Mouse (Mus musculus): Measurements from ENCODE around the gene Prkag1. TPM values are rescaled to one million over a fixed set of nuclear protein-coding genes. Genes with fewer than 3 reads are reported as not detected.

Prkag1 gene
- polyA plus RNA-seq, 1 experiment: 99.5 TPM

GRCm38 (mm10) chr15:98839671-98840585 lies 8.6 kb upstream of the Prkag1 start:
- Histone ChIP-seq H3K27ac (replicated peaks; ENCODE audit: low read depth, low read length) (no peak overlapping the region), H3K4me1 (ENCODE audit: control insufficient read depth, insufficient read depth, insufficient read length, low read length) (no peaks in the 10 kb centered on the region)

DNA sequence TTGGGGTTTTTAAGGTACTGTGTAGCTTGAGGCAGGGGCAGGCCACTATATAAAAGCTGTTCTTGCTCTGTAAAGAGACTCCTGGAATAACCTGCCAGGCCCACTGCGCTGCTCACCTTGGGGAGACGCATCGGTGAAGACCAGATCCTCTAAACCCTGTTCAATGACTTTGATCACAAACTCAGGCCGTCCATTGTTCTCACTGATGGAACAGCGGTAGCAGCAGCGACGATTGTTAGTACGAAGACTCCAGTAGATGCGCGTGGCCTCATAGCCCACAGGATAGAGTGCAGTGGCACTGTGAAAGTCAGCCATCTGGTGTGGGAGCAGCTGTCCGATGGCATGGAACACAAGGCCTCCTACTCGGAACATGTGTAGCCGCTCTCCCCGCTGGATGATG lies 7.8 kb upstream of the Prkag1 start:
- H3K4me3 ChIP-seq (ENCODE audit: insufficient read depth, low read depth, low read length): no peak overlapping the region
- H3K4me1 ChIP-seq (ENCODE audit: control insufficient read depth, insufficient read depth, insufficient read length, low read length): no peaks in the 10 kb centered on the region

More at GRCm38 (mm10) chr15:98839671-98840585, 8.6 kb upstream of the Prkag1 start:
- H3K4me3 ChIP-seq (ENCODE audit: insufficient read depth, low read depth, low read length): no peak overlapping the region

GRCm38 (mm10) chr15:98837743-98838103 lies 6.4 kb upstream of the Prkag1 start:
- no peak overlapping the region for H3K27ac ChIP-seq (replicated peaks; ENCODE audit: low read depth, low read length)
- no peak overlapping the region for H3K4me3 ChIP-seq (ENCODE audit: insufficient read depth, low read depth, low read length)
- H3K4me1 ChIP-seq (ENCODE audit: control insufficient read depth, insufficient read depth, insufficient read length, low read length): no peaks in the 10 kb centered on the region

More for the DNA sequence above, 7.8 kb upstream of the Prkag1 start:
- H3K27ac ChIP-seq (replicated peaks; ENCODE audit: low read depth, low read length): no peak overlapping the region

DNA sequence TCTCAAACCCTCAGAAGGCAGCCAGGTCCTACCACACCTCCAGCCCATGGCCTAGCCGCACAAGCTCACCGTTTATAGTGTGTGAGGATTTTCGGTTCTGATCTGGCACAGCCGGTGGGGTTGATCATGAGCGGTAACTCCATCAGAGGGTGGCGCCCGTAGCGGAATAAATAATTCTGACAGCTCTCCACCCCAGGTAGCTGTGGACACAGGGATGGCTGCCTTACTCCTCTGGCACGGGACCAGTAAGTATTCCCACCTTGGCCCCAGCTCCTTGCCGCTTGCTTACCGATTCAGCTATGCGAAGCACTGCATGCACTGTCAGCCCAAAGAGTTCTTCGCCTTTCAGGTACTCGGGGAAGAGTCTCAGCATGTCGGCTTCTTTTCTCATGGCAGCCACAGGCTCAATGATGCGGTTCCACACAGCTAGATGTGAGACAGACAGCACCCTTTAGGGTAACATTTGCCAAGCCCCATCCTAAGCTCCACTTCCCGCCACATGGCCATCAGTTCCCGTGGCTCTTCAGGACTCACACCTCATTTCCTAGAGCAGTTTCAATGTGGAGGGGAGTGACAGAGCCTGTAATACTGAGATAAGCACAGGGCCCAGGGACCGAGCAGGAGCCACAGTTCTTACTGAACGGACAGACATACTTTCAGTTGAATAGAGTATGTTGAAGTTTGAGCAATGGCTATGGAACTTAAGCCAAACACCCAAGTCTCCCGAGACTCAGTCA lies 5.9 kb upstream of the Prkag1 start:
- Histone ChIP-seq H3K27ac (replicated peaks; ENCODE audit: low read depth, low read length) (no peak overlapping the region), H3K4me3 (ENCODE audit: insufficient read depth, low read depth, low read length) (no peak overlapping the region), H3K4me1 (ENCODE audit: control insufficient read depth, insufficient read depth, insufficient read length, low read length) (no peaks in the 10 kb centered on the region)

DNA sequence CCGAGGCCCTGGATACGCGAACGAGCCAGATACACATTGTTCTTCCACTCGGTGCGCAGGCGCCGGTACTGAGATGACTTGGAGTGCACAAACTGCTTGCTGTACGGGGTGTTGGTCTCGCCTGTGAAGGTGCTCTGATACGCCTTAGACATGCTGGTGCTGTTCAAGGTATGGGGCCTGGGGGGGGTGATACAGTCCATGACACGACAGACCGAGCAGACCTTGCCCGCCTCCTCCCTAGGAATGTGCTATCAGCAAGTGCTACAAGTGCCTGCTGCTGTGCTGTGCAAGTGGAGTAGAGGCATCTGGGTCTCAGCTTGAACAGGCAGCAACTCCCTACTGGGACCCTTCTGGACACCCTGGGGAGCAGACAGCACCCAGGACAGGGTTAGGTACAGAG lies 4.0 kb upstream of the Prkag1 start:
- Histone ChIP-seq H3K4me1 (ENCODE audit: control insufficient read depth, insufficient read depth, insufficient read length, low read length) (no peaks in the 10 kb centered on the region), H3K27ac (replicated peaks; ENCODE audit: low read depth, low read length) (no peak overlapping the region), H3K4me3 (ENCODE audit: insufficient read depth, low read depth, low read length) (no peak overlapping the region)

DNA sequence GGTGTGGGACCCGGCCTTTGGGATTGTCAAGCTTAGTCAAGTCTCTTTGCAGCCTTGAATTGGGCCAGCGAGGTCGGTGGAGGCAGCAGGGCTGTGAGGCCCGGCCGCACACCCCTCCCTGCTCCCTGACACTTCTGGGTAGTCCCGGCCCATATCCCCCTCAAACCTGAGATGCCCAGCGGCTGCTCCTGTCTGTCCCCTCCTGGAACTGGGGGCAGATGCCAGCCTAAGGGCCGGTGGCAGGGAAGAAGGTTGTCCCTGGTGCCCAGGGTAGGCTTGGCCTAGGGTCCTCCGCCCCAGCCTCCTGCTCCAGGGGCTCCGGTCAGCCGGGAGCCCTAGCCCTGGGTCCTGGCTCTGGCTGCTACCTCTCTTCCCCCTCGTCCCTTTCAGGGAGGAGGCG lies 2.7 kb upstream of the Prkag1 start:
- no peak overlapping the region for H3K27ac ChIP-seq (replicated peaks; ENCODE audit: low read depth, low read length)
- H3K4me1 ChIP-seq (ENCODE audit: control insufficient read depth, insufficient read depth, insufficient read length, low read length): no peaks in the 10 kb centered on the region
- H3K4me3 ChIP-seq (ENCODE audit: insufficient read depth, low read depth, low read length): no peak overlapping the region

DNA sequence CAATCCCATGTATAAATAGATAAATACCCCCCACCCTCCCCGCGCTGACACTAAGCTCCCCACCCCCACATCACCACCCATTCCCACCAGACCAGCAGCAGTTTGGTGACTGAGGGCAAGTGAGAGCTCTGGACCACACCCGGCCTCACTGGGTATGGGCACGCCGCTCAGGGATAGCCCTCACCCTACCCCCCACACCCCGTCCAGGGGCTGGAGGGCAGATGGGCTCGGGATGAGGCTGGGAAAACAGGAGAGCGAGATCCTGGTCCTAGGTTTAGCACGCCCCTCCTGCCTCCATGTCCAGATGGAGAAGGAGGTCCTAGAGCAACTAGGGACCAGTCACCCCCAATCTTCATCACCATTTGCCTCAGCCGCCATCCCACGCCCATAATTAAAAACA lies 2.0 kb upstream of the Prkag1 start:
- no peak overlapping the region for H3K27ac ChIP-seq (replicated peaks; ENCODE audit: low read depth, low read length)
- no peak overlapping the region for H3K4me3 ChIP-seq (ENCODE audit: insufficient read depth, low read depth, low read length)
- H3K4me1 ChIP-seq (ENCODE audit: control insufficient read depth, insufficient read depth, insufficient read length, low read length): no peaks in the 10 kb centered on the region

- H3K27ac ChIP-seq (replicated peaks; ENCODE audit: low read depth, low read length): peak overlapping the region; percentile 64
- H3K4me1 ChIP-seq (ENCODE audit: control insufficient read depth, insufficient read depth, insufficient read length, low read length): no peaks in the 10 kb centered on the region
- H3K4me3 ChIP-seq (ENCODE audit: insufficient read depth, low read depth, low read length): no peak overlapping the region
Observed at GRCm38 (mm10) chr15:98832161-98833058, 1.1 kb upstream of the Prkag1 start.

GRCm38 (mm10) chr15:98831684-98832035 lies 339 bp upstream of the Prkag1 start:
- Histone ChIP-seq H3K4me3 (ENCODE audit: insufficient read depth, low read depth, low read length) (peak overlapping the region; percentile 55), H3K27ac (replicated peaks; ENCODE audit: low read depth, low read length) (peak overlapping the region; percentile 96), H3K4me1 (ENCODE audit: control insufficient read depth, insufficient read depth, insufficient read length, low read length) (no peaks in the 10 kb centered on the region)

GRCm38 (mm10) chr15:98827611-98828011 lies 3.7 kb downstream of the Prkag1 start:
- Histone ChIP-seq H3K27ac (replicated peaks; ENCODE audit: low read depth, low read length) (no peak overlapping the region), H3K4me3 (ENCODE audit: insufficient read depth, low read depth, low read length) (no peak overlapping the region)

DNA sequence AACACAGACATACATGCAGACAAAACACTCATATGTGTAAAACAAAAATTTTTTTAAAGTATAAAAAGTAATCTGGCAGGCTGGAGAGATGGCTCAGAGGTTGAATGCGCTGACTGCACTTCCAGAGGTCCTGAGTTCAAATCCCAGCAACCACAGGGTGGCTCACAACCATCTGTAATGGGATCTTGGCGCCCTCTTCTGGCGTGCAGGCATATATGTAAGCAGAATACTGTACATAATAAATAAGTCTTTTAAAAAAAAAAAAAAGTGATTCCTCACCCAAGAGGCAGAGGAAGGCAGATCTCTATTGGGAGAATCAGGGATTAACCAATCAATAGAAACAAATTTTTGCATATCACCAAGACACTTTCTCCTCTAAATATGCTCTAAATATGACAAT lies 7.9 kb downstream of the Prkag1 start:
- H3K27ac ChIP-seq (replicated peaks; ENCODE audit: low read depth, low read length): no peak overlapping the region
- no peaks in the 10 kb centered on the region for H3K4me1 ChIP-seq (ENCODE audit: control insufficient read depth, insufficient read depth, insufficient read length, low read length)
- H3K4me3 ChIP-seq (ENCODE audit: insufficient read depth, low read depth, low read length): no peak overlapping the region

More at GRCm38 (mm10) chr15:98827611-98828011, 3.7 kb downstream of the Prkag1 start:
- no peaks in the 10 kb centered on the region for H3K4me1 ChIP-seq (ENCODE audit: control insufficient read depth, insufficient read depth, insufficient read length, low read length)

GRCm38 (mm10) chr15:98822147-98822546 lies 9.2 kb downstream of the Prkag1 start:
- no peak overlapping the region for H3K4me3 ChIP-seq (ENCODE audit: insufficient read depth, low read depth, low read length)
- no peaks in the 10 kb centered on the region for H3K4me1 ChIP-seq (ENCODE audit: control insufficient read depth, insufficient read depth, insufficient read length, low read length)
- H3K27ac ChIP-seq (replicated peaks; ENCODE audit: low read depth, low read length): no peak overlapping the region

DNA sequence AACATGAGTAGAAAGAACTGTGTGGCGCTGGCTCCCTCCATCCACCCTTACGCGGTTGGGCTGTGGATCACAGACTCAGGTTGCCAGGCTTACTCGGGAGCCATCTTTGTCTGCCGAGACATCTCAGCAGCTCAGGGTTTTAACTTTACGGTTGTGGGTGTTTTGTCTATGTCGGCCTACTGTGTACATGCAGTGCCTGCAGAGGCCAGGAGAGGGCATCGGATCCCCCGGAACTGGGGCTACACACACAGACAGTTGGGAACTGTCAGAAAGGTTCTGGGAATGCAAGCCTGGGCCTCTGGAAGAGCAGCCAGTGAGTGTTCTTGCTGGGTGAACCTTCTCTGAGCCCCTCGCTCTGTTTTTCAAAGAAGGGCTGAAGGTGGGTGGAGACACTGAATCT lies 9.9 kb downstream of the Prkag1 start:
- Histone ChIP-seq H3K4me1 (ENCODE audit: control insufficient read depth, insufficient read depth, insufficient read length, low read length) (no peaks in the 10 kb centered on the region), H3K27ac (replicated peaks; ENCODE audit: low read depth, low read length) (no peak overlapping the region)

GRCm38 (mm10) chr15:98820937-98821336 lies 10.4 kb downstream of the Prkag1 start:
- Histone ChIP-seq H3K4me1 (ENCODE audit: control insufficient read depth, insufficient read depth, insufficient read length, low read length) (no peaks in the 10 kb centered on the region), H3K4me3 (ENCODE audit: insufficient read depth, low read depth, low read length) (no peak overlapping the region), H3K27ac (replicated peaks; ENCODE audit: low read depth, low read length) (no peak overlapping the region)

More for the DNA sequence above, 9.9 kb downstream of the Prkag1 start:
- H3K4me3 ChIP-seq (ENCODE audit: insufficient read depth, low read depth, low read length): no peak overlapping the region

- Histone ChIP-seq H3K4me1 (ENCODE audit: control insufficient read depth, insufficient read depth, insufficient read length, low read length) (no peaks in the 10 kb centered on the region), H3K4me3 (ENCODE audit: insufficient read depth, low read depth, low read length) (no peak overlapping the region), H3K27ac (replicated peaks; ENCODE audit: low read depth, low read length) (no peak overlapping the region)
Observed at GRCm38 (mm10) chr15:98818171-98818570, 13.2 kb downstream of the Prkag1 start.
